Mouse (Mus musculus) neural tube, embryonic 11.5 days (tissue): ENCODE data around the gene Eif3k. TPM values are rescaled to one million over a fixed set of nuclear protein-coding genes. Genes with fewer than 3 reads are reported as not detected.
A peak's percentile ranks its signal among the peaks of the same experiment; 100 is the strongest.

ENCODE experiments used
- ATAC-seq: fragments of 200-750 bp; cut with Nextera tagmentation; 2 replicates; pipeline ENCODE4 v1.8.0; 2017; ENCODE audit warnings: moderate number of reproducible peaks, mild to moderate bottlenecking, moderate TSS enrichment, moderate library complexity; ENCODE audit not compliant: insufficient read depth, low FRiP score, low TSS enrichment
- DNase-seq: peaks from one replicate; pipeline ENCODE4 v3.0.0-alpha.2; 2015; ENCODE audit warnings: low spot score
- H3K27ac ChIP-seq: fragments of 300-500 bp; sonication (generic); 2 replicates; pipeline ENCODE4 v1.5.1; 2014; ENCODE audit warnings: low read depth, mild to moderate bottlenecking, low read length
- H3K27me3 ChIP-seq: fragments of 300-500 bp; sonication (generic); 2 replicates; pipeline ENCODE4 v1.6.1; 2014; ENCODE audit warnings: mild to moderate bottlenecking, low read length, mixed read lengths; ENCODE audit not compliant: control insufficient read depth, insufficient read depth
- H3K36me3 ChIP-seq: fragments of 300-500 bp; sonication (generic); 2 replicates; pipeline ENCODE4 v1.6.1; 2014; ENCODE audit warnings: mild to moderate bottlenecking, low read length, moderate library complexity, mixed read lengths; ENCODE audit not compliant: control insufficient read depth, insufficient read depth
- H3K4me1 ChIP-seq: fragments of 300-500 bp; sonication (generic); 2 replicates; pipeline ENCODE4 v1.6.1; 2014; ENCODE audit warnings: low read length, mixed read lengths; ENCODE audit not compliant: control insufficient read depth, insufficient read depth
- H3K4me2 ChIP-seq: fragments of 300-500 bp; sonication (generic); 2 replicates; pipeline ENCODE4 v1.6.1; 2014; ENCODE audit warnings: low read depth, mild to moderate bottlenecking, moderate library complexity
- H3K4me3 ChIP-seq: fragments of 300-500 bp; sonication (generic); 2 replicates; pipeline ENCODE4 v1.5.1; 2014; ENCODE audit warnings: low read depth, low read length
- H3K9ac ChIP-seq: fragments of 300-500 bp; sonication (generic); 2 replicates; pipeline ENCODE4 v1.6.1; 2014; ENCODE audit warnings: mild to moderate bottlenecking, low read length
- H3K9me3 ChIP-seq: fragments of 300-500 bp; sonication (generic); 2 replicates; pipeline ENCODE4 v1.6.1; 2016; ENCODE audit warnings: low read length; ENCODE audit not compliant: control insufficient read depth
- WGBS: fragments of 180-500 bp; shearing (Covaris S2); extraction: QIAGEN DNeasy Blood & Tissue Kit; methylation state at CpG from one replicate; pipeline ENCODE4 v1.1.7; 2014; 5-methylcytosine and 5-hydroxymethylcytosine counted together
- polyA plus RNA-seq: library from polyadenylated mRNA; unstranded; fragments of >200 nt; fragmentation: Nextera tagmentation; extraction: Ambion mirVana; gene quantifications from 2 replicates; pipeline ENCODE4 v1.2.1, GENCODE M21; 2014

Gene Eif3k
- polyA plus RNA-seq, 1 experiment from 2014 or later, result 383 TPM

DNA sequence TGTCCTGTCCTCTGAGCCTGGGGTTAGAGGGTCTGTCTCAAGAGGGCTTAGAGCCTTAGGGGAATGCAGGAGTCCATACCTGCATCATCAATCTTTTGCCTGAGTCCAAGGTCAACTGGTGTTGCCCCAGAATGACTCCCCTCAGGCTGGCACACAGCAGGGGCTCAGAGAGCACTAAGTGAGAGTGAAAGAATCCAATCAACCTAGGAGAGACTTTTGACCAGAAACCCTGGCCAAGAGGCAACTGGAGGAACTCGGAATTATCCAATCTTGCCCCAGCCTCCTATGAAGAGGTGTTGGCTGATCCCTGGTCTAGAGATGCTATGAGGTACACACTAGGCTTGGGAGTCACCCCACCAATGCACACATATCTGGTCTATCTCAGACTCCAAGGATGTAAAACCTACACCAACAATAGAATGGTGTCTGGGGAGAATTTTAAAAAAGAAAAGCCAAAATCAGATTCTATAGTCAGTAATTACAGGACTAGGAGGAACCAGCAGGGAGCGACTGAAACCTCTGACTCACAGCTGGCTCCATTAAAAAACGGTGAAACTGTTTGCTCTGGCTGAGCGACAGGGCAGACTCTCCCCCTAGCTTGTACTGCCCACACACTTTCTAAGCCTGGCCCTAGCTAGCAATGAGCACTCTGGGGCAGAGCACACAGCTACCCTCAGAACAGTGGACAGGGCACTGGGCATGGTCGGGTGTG lies 51.2 kb downstream of the Eif3k start:
- ATAC-seq (no peak), DNase-seq (no peak)
- WGBS, result 66% methylated on average over 5 of the region's 5 CpGs
- no peaks in the 10 kb centered on the region for H3K9me3 ChIP-seq
- no peak overlapping the region for H3K27ac ChIP-seq
- no peak overlapping the region for H3K4me2 ChIP-seq
- H3K9ac ChIP-seq, result no peak overlapping the region
- H3K36me3 ChIP-seq, result no peaks in the 10 kb centered on the region; the same call in 1 of the 2 replicates
- no peak overlapping the region for H3K4me3 ChIP-seq
- H3K4me1 ChIP-seq, result peaks cover 7% of the 10 kb centered on the region
- H3K27me3 ChIP-seq, result no peaks in the 10 kb centered on the region

DNA sequence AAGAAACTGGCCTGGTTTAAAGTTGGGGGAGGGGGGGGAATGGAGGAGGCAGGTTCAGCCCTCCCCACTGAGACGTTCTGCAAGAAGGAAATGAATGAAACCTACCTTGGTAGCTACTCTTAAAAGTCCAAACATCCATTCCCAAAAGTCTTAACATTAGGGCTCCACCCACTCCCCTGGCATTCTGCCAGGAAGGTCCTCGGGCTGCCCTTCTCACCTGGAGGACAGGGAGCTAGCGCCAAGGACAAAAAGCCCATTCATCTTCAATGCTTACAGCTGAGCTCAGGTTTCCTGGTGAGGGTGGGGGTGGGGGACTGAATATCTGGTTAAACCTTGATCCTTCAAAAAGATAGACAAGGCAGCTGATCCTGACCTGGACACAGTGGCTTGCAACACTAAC lies 52.3 kb downstream of the Eif3k start:
- Histone ChIP-seq H3K4me1 (peaks cover 18% of the 10 kb centered on the region), H3K36me3 (no peaks in the 10 kb centered on the region; the same call in 1 of the 2 replicates), H3K4me2 (no peak overlapping the region), H3K27ac (no peak overlapping the region), H3K9ac (no peak overlapping the region), H3K27me3 (no peaks in the 10 kb centered on the region), H3K9me3 (no peaks in the 10 kb centered on the region), H3K4me3 (no peak overlapping the region)
- WGBS, result 59% methylated on average over 3 of the region's 3 CpGs
- DNase-seq (no peak), ATAC-seq (no peak)

DNA sequence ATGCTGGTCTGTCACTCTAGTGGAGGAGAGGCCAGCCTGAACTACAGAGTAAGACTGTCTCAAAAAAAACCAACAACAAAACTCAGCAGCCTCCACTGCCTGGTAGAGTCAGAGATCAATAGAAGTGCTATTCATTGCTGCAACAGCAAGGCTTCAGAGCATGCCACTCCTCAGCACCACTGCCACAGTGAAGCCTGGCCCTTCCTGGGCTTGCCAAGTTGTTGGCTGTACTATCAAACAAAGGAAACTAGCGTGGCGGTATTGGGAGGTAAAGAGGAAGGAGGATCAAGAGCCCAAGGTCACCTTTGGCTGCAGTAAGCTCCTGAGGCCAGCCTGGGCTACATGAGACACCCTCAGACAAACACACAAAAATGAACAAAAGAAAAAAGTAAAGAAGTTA lies 55.5 kb downstream of the Eif3k start:
- WGBS, result 77% methylated on average over 2 of the region's 2 CpGs
- Histone ChIP-seq H3K27ac (0 out of 2 replicates have a peak overlapping the region, but pooled peaks have one; percentile 14), H3K9me3 (no peaks in the 10 kb centered on the region), H3K4me1 (peaks cover 33% of the 10 kb centered on the region), H3K4me3 (no peak overlapping the region), H3K27me3 (no peaks in the 10 kb centered on the region), H3K9ac (no peak overlapping the region), H3K36me3 (no peaks in the 10 kb centered on the region), H3K4me2 (no peak overlapping the region)
- DNase-seq (no peak), ATAC-seq (no peak)

DNA sequence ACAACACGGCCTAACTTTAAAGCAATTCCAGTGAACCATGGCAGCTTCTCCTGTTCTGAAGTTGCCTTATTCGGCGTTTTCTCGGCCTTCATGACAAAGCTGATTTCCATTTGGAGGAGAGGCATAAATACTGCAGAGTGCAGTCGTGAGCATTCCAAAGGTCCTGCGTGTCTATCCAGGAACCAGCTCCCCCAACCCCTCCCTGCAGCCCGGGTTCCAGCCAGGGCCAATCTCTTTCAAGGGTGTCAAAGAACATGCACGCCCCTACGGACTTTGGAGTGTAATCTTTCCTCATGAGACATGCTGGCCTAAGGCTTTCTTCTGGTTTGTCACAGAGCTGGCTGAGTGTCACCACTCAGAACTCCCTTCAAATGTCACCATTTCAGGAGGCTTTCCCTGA lies 56.3 kb downstream of the Eif3k start:
- Histone ChIP-seq H3K27me3 (no peaks in the 10 kb centered on the region), H3K4me2 (no peak overlapping the region), H3K9me3 (no peaks in the 10 kb centered on the region), H3K27ac (peak overlapping the region; percentile 40; the same call in 1 of the 2 replicates), H3K36me3 (no peaks in the 10 kb centered on the region), H3K4me3 (no peak overlapping the region), H3K4me1 (peaks cover 33% of the 10 kb centered on the region), H3K9ac (no peak overlapping the region)
- whole genome bisulfite sequencing, result 46% methylated on average over 9 of the region's 9 CpGs
- peak; percentile 36 for DNase-seq
- no peak for ATAC-seq

DNA sequence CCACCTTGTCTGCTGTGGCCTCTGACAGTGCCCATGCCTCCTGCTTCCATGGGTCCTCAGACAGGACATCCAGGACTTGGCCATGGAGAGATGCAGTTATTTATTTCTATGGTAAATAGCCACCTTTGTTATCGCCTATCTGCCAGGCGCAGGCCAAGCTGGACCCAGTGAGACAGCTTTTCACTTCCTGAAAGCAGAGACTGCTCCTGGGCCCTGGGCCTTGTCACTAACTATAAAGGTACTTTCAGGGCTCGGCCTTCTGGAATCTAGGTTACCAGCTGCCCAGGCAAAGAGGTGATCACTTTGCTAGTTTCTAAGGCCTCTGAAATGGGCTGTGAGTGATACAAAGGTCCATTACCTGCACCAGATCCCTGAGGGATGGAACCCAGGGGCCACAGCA lies 56.9 kb downstream of the Eif3k start:
- ATAC-seq, result no peak
- no peak for DNase-seq
- H3K9me3 ChIP-seq, result no peaks in the 10 kb centered on the region
- no peak overlapping the region for H3K4me2 ChIP-seq
- H3K4me3 ChIP-seq, result no peak overlapping the region
- H3K9ac ChIP-seq, result no peak overlapping the region
- H3K27ac ChIP-seq, result peak overlapping the region; percentile 40
- H3K36me3 ChIP-seq, result no peaks in the 10 kb centered on the region
- H3K4me1 ChIP-seq, result peaks cover 33% of the 10 kb centered on the region
- 72% methylated on average over 3 of the region's 3 CpGs for WGBS
- H3K27me3 ChIP-seq, result no peaks in the 10 kb centered on the region

DNA sequence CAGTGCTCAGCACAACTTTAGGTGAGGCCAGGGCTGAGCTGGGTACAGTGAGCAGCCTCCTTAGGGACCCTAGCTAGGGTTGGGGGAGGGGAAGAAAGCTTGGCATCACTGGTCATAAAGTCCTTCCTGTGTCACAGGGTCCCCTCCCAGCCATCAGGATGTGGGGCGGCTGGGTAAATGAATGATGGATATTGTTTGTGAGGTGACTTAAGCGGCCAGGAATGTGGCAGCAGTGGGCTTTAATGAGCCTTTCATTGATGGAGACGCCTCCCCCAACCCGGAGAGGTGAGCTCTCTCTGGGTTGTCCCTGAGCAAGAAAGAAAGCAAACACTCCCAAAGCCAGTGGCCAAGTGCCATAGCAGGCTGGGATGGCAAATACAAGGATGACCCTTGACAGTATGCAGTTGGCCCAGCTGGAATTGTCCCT lies 57.8 kb downstream of the Eif3k start:
- Histone ChIP-seq H3K36me3 (no peaks in the 10 kb centered on the region), H3K27ac (peak overlapping the region; percentile 56; the same call in 1 of the 2 replicates), H3K4me3 (no peak overlapping the region), H3K9me3 (no peaks in the 10 kb centered on the region), H3K4me2 (no peak overlapping the region; the same call in 1 of the 2 replicates), H3K4me1 (peaks cover 33% of the 10 kb centered on the region), H3K9ac (peak overlapping the region; percentile 15; the same call in 1 of the 2 replicates), H3K27me3 (no peaks in the 10 kb centered on the region)
- DNase-seq, result peak; percentile 47
- WGBS, result 4% methylated on average over 4 of the region's 4 CpGs
- no peak for ATAC-seq

DNA sequence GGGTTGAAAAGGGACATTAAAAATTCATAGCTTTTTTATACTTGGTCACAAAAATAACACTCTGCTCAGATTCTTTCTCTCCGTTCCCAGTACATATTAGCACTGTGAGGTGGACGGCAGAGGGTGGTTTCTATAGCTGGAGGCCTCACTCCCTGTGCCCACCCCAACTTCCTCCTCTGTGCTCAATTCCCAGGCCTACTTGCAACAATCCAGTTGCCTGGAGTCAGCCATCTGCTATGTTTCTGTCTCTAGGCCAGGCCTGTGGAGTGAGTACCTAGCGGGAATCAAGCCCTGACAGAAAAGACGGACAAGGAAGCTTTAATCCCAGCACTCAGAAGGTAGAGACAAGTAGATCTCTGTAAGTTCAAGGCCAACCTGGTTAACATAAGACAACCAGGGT lies 59.1 kb downstream of the Eif3k start:
- Histone ChIP-seq H3K36me3 (peaks cover under 1% of the 10 kb centered on the region; the same call in 1 of the 2 replicates), H3K27ac (no peak overlapping the region), H3K9me3 (no peaks in the 10 kb centered on the region), H3K4me1 (peaks cover 33% of the 10 kb centered on the region), H3K4me2 (no peak overlapping the region), H3K9ac (no peak overlapping the region), H3K27me3 (no peaks in the 10 kb centered on the region), H3K4me3 (no peak overlapping the region)
- no peak for ATAC-seq
- DNase-seq, result no peak
- 84% methylated on average over 4 of the region's 4 CpGs for WGBS

DNA sequence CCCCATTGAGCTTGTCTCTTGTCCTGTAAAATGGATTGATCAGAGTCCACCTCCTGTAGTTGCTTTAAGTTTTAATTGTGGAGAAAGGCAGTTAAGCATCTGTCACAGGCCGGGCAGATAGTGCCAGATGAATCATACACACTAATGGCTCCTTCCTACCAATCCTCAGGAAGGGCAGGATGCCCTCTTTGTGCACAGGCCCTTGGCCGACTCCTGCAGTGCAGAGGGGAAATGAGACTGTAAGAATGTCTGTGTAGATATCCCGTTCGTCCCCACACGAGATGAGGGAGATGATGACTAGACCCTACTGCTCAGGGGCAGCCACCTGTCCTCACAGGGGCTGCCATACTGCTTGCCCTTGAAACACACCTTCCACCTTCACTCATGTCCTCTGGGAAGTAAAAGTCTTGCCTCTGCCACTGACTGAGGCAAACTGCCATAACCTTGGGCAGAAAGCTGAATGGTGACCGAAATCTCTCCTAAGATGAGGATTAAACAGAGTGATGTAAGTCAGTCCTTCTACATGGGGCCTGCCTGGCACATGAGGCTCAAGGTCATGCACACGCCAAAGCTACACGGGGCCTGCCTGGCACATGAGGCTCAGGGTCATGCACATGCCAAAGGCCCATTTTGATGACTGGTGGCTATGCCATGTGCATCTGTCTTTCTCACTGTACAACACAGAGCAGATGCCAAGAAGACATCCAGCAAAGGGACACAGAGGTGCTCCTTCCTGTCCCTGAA lies 59.8 kb downstream of the Eif3k start:
- Histone ChIP-seq H3K4me1 (peaks cover 33% of the 10 kb centered on the region), H3K27ac (no peak overlapping the region)

More for the DNA sequence above, 59.8 kb downstream of the Eif3k start:
- Histone ChIP-seq H3K4me3 (no peak overlapping the region), H3K9ac (no peak overlapping the region), H3K27me3 (no peaks in the 10 kb centered on the region), H3K36me3 (peaks cover 3% of the 10 kb centered on the region; the same call in 1 of the 2 replicates), H3K4me2 (no peak overlapping the region), H3K9me3 (no peaks in the 10 kb centered on the region)
- DNase-seq (no peak), ATAC-seq (no peak)
- 91% methylated on average over 8 of the region's 8 CpGs for WGBS
